Mouse (Mus musculus): ENCODE data around the gene 4930402K13Rik. TPM values are rescaled to one million over a fixed set of nuclear protein-coding genes. Genes with fewer than 3 reads are reported as not detected.

4930402K13Rik gene
- not detected for polyA plus RNA-seq (2014; fragmentation: Illumina TruSeq; extraction: RNeasy Lipid Tissue Mini Kit (QIAGEN cat#74804); ENCODE audit: low read depth, low replicate concordance)

DNA sequence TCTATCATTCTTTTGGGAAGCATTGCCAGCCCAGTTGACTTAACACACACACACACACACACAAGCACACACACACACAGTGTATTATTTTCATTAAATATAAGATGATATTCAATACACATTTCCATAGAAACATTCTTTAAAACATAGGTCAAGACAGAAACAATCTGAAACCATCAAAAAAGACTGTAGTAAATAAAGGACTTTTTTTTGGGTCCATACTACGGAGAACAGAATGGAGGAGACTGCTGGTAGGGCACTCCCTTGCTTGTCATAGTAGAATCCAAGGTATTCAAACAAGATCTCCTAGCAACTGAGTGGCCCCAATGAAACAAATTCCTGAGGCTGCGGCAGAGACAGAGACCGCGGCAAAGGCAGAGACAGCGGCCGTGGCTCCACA, at the start of gene 4930402K13Rik:
Gene 4930402K13Rik (plus strand): TSS at position 301 of the 400 bp plus-strand sequence.

DNA sequence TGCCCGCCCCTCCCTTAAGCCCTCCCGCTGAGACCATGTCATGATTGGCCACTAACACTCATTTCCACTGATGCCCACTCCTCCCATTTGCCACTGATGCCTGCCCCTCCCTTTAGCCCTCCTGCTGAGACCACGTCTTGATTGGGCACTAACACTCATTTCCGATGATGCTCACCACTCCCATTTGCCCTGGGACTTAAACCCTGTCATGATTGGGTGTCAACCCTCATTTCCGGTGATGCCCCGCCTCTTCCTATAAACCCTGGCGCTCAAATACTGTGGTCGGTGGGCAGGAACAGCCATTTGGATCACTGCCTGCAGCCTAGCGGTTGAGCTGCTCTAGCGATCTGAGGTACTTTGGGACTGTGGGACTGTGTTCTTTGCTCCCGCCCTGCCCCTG, 41.6 kb upstream of the 4930402K13Rik start, which contains the start of gene Fthl17f:
Gene Fthl17f (plus strand): TSS at position 301 of the 400 bp plus-strand sequence.

Other genes with a start within 250 kb of the 4930402K13Rik start
- gene Gm5751, start 230.3 kb upstream of the 4930402K13Rik start, polyA plus RNA-seq (2014; fragmentation: Illumina TruSeq; extraction: RNeasy Lipid Tissue Mini Kit (QIAGEN cat#74804); ENCODE audit: low read depth, low replicate concordance), result not detected
- gene B630019K06Rik, start 212.2 kb upstream of the 4930402K13Rik start, polyA plus RNA-seq (2014; fragmentation: Illumina TruSeq; extraction: RNeasy Lipid Tissue Mini Kit (QIAGEN cat#74804); ENCODE audit: low read depth, low replicate concordance), result 0.82 TPM
- not detected for gene Fthl17b, start 141.6 kb upstream of the 4930402K13Rik start, polyA plus RNA-seq (2014; fragmentation: Illumina TruSeq; extraction: RNeasy Lipid Tissue Mini Kit (QIAGEN cat#74804); ENCODE audit: low read depth, low replicate concordance)
- not detected for gene Fthl17c, start 128.0 kb upstream of the 4930402K13Rik start, polyA plus RNA-seq (2014; fragmentation: Illumina TruSeq; extraction: RNeasy Lipid Tissue Mini Kit (QIAGEN cat#74804); ENCODE audit: low read depth, low replicate concordance)
- gene Fthl17d, start 117.8 kb upstream of the 4930402K13Rik start, polyA plus RNA-seq (2014; fragmentation: Illumina TruSeq; extraction: RNeasy Lipid Tissue Mini Kit (QIAGEN cat#74804); ENCODE audit: low read depth, low replicate concordance), result not detected
- gene Fthl17e, start 71.1 kb upstream of the 4930402K13Rik start, polyA plus RNA-seq (2014; fragmentation: Illumina TruSeq; extraction: RNeasy Lipid Tissue Mini Kit (QIAGEN cat#74804); ENCODE audit: low read depth, low replicate concordance), result not detected
- gene Fthl17f, start 41.5 kb upstream of the 4930402K13Rik start, polyA plus RNA-seq (2014; fragmentation: Illumina TruSeq; extraction: RNeasy Lipid Tissue Mini Kit (QIAGEN cat#74804); ENCODE audit: low read depth, low replicate concordance), result not detected
- gene Lancl3, start 95.3 kb downstream of the 4930402K13Rik start, polyA plus RNA-seq (2014; fragmentation: Illumina TruSeq; extraction: RNeasy Lipid Tissue Mini Kit (QIAGEN cat#74804); ENCODE audit: low read depth, low replicate concordance), result not detected
- not detected for gene Gm14862, start 152.3 kb downstream of the 4930402K13Rik start, polyA plus RNA-seq (2014; fragmentation: Illumina TruSeq; extraction: RNeasy Lipid Tissue Mini Kit (QIAGEN cat#74804); ENCODE audit: low read depth, low replicate concordance)
- gene Xk, start 168.2 kb downstream of the 4930402K13Rik start, polyA plus RNA-seq (2014; fragmentation: Illumina TruSeq; extraction: RNeasy Lipid Tissue Mini Kit (QIAGEN cat#74804); ENCODE audit: low read depth, low replicate concordance), result 6.6 TPM
- gene H2al1m, start 179.2 kb downstream of the 4930402K13Rik start, polyA plus RNA-seq (2014; fragmentation: Illumina TruSeq; extraction: RNeasy Lipid Tissue Mini Kit (QIAGEN cat#74804); ENCODE audit: low read depth, low replicate concordance), result not detected
- not detected for gene H2al1k, start 246.1 kb downstream of the 4930402K13Rik start, polyA plus RNA-seq (2014; fragmentation: Illumina TruSeq; extraction: RNeasy Lipid Tissue Mini Kit (QIAGEN cat#74804); ENCODE audit: low read depth, low replicate concordance)